Mouse (Mus musculus) lung, postnatal 0 days (tissue): Measurements from ENCODE around the gene Wbp1. TPM values are rescaled to one million over a fixed set of nuclear protein-coding genes. Genes with fewer than 3 reads are reported as not detected.
"Not testable (repeated sequence)": the region's sequence is repeated elsewhere in the genome, so short reads cannot be mapped to it uniquely, and the experiment has no call there.

ENCODE experiments used
- ATAC-seq: fragments of 200-750 bp; cut with Nextera tagmentation; 2 replicates; pipeline ENCODE4 v1.8.0; 2017; ENCODE audit warnings: moderate library complexity
- DNase-seq: peaks from one replicate; pipeline ENCODE4 v3.0.0-alpha.2; 2016; ENCODE audit warnings: low spot score
- H3K27ac ChIP-seq: fragments of 300-500 bp; sonication (generic); 2 replicates; pipeline ENCODE4 v1.5.1; 2014; ENCODE audit warnings: antibody characterized with exemption, mild to moderate bottlenecking, low read length, mixed read lengths
- H3K27me3 ChIP-seq: fragments of 300-500 bp; sonication (generic); replicated peaks from 2 replicates; pipeline ENCODE4 v1.6.1; 2014; ENCODE audit warnings: low read length, mixed read lengths; ENCODE audit not compliant: insufficient read depth
- H3K36me3 ChIP-seq: fragments of 300-500 bp; sonication (generic); 2 replicates; pipeline ENCODE4 v1.6.1; 2014; ENCODE audit warnings: low read length, mixed read lengths; ENCODE audit not compliant: insufficient read depth
- H3K4me1 ChIP-seq: fragments of 300-500 bp; sonication (generic); 2 replicates; pipeline ENCODE4 v1.6.1; 2014; ENCODE audit warnings: antibody characterized with exemption, low read depth, low read length, mixed read lengths; ENCODE audit not compliant: insufficient read depth
- H3K4me2 ChIP-seq: fragments of 300-500 bp; sonication (generic); replicated peaks from 2 replicates; pipeline ENCODE4 v1.6.1; 2014; ENCODE audit warnings: low read depth, mild to moderate bottlenecking, low read length, moderate library complexity, mixed read lengths
- H3K4me3 ChIP-seq: fragments of 300-500 bp; sonication (generic); 2 replicates; pipeline ENCODE4 v1.5.1; 2014; ENCODE audit warnings: low read depth, low read length
- H3K9ac ChIP-seq: fragments of 300-500 bp; sonication (generic); replicated peaks from 2 replicates; pipeline ENCODE4 v1.6.1; 2014; ENCODE audit warnings: low read depth, mild to moderate bottlenecking
- H3K9me3 ChIP-seq: fragments of 300-500 bp; sonication (generic); 2 replicates; pipeline ENCODE4 v1.6.1; 2016; ENCODE audit warnings: low read length, mixed read lengths
- CTCF ChIP-seq: IDR thresholded peaks from 2 replicates; pipeline ENCODE4 v1.5.1; 2016; ENCODE audit warnings: antibody characterized with exemption, mild to moderate bottlenecking
- EP300 ChIP-seq: IDR thresholded peaks from 2 replicates; pipeline ENCODE4 v1.6.1; 2016; ENCODE audit warnings: antibody characterized with exemption, mild to moderate bottlenecking, control low read depth
- WGBS: fragments of 180-500 bp; shearing (Covaris S2); extraction: QIAGEN DNeasy Blood & Tissue Kit; methylation state at CpG from one replicate; pipeline ENCODE4 v1.1.7; 2014; 5-methylcytosine and 5-hydroxymethylcytosine counted together
- polyA plus RNA-seq: library from polyadenylated mRNA; unstranded; fragments of >200 nt; fragmentation: Nextera tagmentation; extraction: Ambion mirVana; gene quantifications from 2 replicates; pipeline ENCODE4 v1.2.1, GENCODE M21; 2015

Wbp1 gene
- polyA plus RNA-seq, 1 experiment from 2014 or later, result 57.9 TPM

DNA sequence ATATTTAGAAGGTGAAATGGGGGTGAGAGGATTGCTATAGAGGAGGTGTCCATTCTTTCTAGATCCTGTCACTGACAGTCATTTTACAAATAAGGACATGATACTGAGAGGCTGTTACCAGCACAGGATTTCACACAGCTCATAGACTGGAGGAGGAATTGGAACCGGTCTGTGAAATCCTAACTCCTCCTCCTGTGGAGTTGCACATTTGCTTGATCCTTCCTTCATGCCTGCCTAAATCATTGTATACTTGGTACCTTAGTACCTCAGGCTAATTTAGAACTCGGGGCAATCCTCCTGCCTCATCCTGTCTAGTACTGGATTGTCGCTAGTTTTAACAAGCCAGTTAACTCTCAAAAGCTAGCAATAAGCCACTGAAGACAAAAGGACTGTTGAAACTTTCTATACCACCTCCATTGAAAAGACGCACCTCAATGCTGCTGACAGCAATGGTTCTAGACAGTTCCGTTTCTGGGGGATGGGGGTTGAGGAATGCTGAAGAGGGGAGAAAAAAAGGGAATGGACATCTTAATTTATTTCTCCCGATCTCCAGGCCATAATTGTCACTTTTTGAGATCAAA is 43.8 kb upstream of the Wbp1 start:
- TF ChIP-seq CTCF, result no peak
- TF ChIP-seq EP300, result no peak
- H3K27me3 ChIP-seq, result 0 out of 2 replicates have a peak, but pooled peaks cover 6% of the 10 kb centered on the region
- 3% methylated on average over 6 of the region's 6 CpGs for WGBS
- peaks cover 12% of the 10 kb centered on the region; the same call in 1 of the 2 replicates for H3K4me1 ChIP-seq
- no peaks in the 10 kb centered on the region for H3K36me3 ChIP-seq
- peak overlapping the region; percentile 66 for H3K27ac ChIP-seq
- no peaks in the 10 kb centered on the region for H3K9me3 ChIP-seq
- peak overlapping the region; percentile 88 for H3K9ac ChIP-seq
- peak overlapping the region; percentile 73 for H3K4me2 ChIP-seq
- ATAC-seq (peak; percentile 18), DNase-seq (peak; percentile 74)
- peak overlapping the region; percentile 80 for H3K4me3 ChIP-seq

DNA sequence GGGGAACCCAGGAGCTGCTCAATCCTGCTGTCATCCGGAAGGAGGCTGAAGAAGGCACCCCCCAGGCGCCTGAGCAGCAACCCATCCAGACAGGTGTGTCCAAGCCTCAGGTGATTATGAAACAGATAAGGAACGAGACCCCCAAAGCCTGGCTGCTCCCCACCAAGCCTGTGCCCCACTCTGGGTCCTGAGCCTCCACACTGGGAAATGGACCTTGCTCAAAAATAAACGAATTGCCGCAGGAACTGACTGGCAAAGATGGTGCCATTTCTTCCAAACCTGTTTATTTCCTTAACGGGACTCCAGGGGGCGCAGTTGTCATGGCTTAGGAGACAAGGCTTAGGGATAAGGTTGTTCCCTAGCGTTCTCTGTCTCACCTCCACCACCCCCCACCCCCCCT is 41.3 kb upstream of the Wbp1 start:
- H3K36me3 ChIP-seq, result no peaks in the 10 kb centered on the region
- peak overlapping the region; percentile 65 for H3K4me2 ChIP-seq
- H3K9ac ChIP-seq, result no peak overlapping the region
- no peaks in the 10 kb centered on the region for H3K9me3 ChIP-seq
- H3K27me3 ChIP-seq, result 0 out of 2 replicates have a peak, but pooled peaks cover 6% of the 10 kb centered on the region
- WGBS, result 2% methylated on average over 8 of the region's 8 CpGs
- H3K4me3 ChIP-seq, result peak overlapping the region; percentile 34
- DNase-seq (peak; percentile 77), ATAC-seq (no peak)
- no peak overlapping the region for H3K27ac ChIP-seq
- peaks cover 12% of the 10 kb centered on the region; the same call in 1 of the 2 replicates for H3K4me1 ChIP-seq
- TF ChIP-seq CTCF, result peak; percentile 86
- TF ChIP-seq EP300, result no peak

DNA sequence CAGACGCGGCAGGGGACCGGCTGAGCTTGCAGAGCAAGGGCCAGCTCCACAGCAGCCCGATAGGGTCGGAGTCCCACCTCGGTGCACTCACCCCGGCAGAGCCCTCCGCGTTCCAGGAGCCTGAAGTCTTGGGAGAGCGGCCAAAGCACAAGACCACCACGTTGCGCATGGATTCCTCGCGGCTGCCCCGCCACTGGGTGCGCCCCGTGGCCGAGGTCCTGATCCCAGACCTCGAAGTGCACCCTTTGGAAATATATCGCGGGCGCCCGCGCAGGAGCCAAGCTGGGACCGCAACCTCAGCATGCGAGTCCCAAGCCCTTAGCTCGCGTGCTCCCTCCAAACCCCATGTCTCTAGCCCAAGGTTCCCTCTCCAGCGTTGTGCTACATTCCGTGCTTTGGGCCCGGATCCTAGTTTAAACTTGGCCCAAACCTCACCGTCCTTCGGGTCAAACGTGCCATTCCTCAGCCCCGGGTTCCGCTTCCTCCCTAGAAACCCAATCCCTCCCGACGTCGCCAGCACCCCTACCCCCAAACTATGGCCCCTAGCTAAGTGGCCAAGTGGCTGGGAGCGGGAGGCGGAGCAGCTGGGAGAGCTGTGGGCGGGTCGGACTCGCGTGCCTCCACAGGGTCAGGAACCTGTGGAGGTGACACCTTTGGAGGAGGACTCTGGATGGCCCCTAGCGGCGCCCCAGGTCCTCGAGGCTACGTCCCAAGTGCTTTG is 40.7 kb upstream of the Wbp1 start:
- no peak for TF ChIP-seq EP300
- TF ChIP-seq CTCF, result no peak
- Histone ChIP-seq H3K9me3 (no peaks in the 10 kb centered on the region), H3K27me3 (0 out of 2 replicates have a peak, but pooled peaks cover 6% of the 10 kb centered on the region), H3K36me3 (no peaks in the 10 kb centered on the region), H3K4me2 (peak overlapping the region; percentile 65), H3K4me1 (peaks cover 11% of the 10 kb centered on the region; the same call in 1 of the 2 replicates), H3K27ac (no peak overlapping the region), H3K4me3 (peak overlapping the region; percentile 34), H3K9ac (0 out of 2 replicates have a peak overlapping the region, but pooled peaks have one; percentile 10)
- DNase-seq (peak; percentile 54), ATAC-seq (0 out of 2 replicates have a peak, but pooled peaks have one; percentile 11)
- 1% methylated on average over 49 of the region's 49 CpGs for WGBS

DNA sequence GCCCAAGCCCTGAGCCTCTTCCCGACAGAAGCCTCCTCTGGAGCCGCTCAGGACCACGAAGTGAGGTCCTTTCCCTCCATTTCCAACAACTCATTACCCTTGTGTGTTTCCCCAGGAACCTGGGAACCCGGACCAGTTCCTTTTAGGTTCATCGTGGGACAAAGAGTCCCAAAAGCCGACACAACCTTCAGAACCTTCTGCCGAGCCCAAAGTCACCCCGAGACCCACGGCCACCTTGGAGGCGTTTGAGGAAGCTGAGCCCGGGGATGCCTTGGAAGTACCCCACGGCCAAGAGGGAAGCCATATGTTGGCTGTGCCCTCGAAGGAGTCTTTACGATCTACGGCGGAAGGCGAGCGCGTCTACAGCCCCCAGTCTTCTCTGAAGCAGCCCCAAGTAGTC is 40.1 kb upstream of the Wbp1 start:
- H3K9ac ChIP-seq, result no peak overlapping the region
- H3K4me1 ChIP-seq, result peaks cover 7% of the 10 kb centered on the region; the same call in 1 of the 2 replicates
- 6% methylated on average over 19 of the region's 19 CpGs for WGBS
- ATAC-seq, result no peak
- TF ChIP-seq CTCF (no peak), EP300 (no peak)
- H3K36me3 ChIP-seq, result no peaks in the 10 kb centered on the region
- DNase-seq, result no peak
- no peak overlapping the region for H3K4me3 ChIP-seq
- no peaks in the 10 kb centered on the region for H3K9me3 ChIP-seq
- no peak overlapping the region for H3K27ac ChIP-seq
- peak overlapping the region; percentile 65 for H3K4me2 ChIP-seq
- 0 out of 2 replicates have a peak, but pooled peaks cover 6% of the 10 kb centered on the region for H3K27me3 ChIP-seq

DNA sequence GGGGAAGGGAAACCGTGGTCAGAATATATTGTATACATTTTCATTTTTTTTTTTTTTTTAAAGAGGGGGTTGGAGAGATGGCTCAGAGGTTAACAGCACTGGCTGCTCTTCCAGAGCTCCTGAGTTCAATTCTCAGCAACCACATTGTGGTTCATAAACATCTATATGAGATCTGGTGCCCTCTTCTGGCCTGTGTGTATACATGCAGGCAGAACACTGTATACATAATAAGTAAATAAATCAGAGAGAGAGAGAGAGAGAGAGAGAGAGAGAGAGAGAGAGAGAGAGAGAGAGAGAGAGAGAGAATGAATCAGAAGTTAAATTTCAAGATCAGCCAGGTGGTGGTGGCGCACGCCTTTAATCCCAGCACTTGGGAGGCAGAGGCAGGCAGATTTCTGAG is 38.1 kb upstream of the Wbp1 start:
- ATAC-seq, result peak; percentile 40
- peak; percentile 75 for TF ChIP-seq CTCF
- WGBS, result 33% methylated on average over 3 of the region's 3 CpGs
- peak; percentile 82 for DNase-seq
- H3K9ac ChIP-seq, H3K27me3 ChIP-seq, H3K4me3 ChIP-seq, H3K4me2 ChIP-seq, H3K36me3 ChIP-seq, H3K27ac ChIP-seq, H3K4me1 ChIP-seq, H3K9me3 ChIP-seq: not testable (repeated sequence)

DNA sequence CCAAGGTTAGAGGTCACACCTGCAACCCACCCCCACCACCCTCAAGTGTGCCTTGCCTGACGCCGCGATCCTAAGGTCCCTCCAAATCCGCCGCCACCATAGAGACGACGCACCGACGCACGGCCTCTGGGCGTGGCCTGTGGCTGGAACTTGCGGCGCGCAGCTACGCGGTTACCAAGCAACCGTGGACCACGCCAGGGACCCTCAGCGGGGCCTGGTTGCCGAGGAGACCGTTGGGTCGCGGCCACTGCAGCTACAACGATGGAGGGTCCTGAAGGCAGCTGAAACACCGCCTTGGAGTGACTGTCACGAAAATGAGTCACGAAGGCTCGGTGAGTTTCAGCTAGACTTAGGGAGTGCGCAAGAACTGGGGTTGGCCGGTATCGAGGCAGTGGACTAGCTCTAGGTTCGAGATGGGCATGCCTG is 34.9 kb upstream of the Wbp1 start, which contains the start of the genes Wdr54 and 1700003E16Rik:
Wdr54 (minus strand) TSS at position 139 of the 426 bp plus-strand sequence.
1700003E16Rik (plus strand) TSS at position 146 of the 426 bp plus-strand sequence.
- TF ChIP-seq CTCF, result no peak
- TF ChIP-seq EP300, result no peak
- 1% methylated on average over 32 of the region's 32 CpGs for WGBS
- peak; percentile 71 for ATAC-seq
- Histone ChIP-seq H3K27me3 (0 out of 2 replicates have a peak, but pooled peaks cover 1% of the 10 kb centered on the region), H3K4me1 (0 out of 2 replicates have a peak, but pooled peaks cover 2% of the 10 kb centered on the region), H3K36me3 (no peaks in the 10 kb centered on the region), H3K9ac (no peak within 1 kb of the TSS; the same call in 1 of the 2 replicates), H3K9me3 (no peaks in the 10 kb centered on the region), H3K4me2 (peak within 1 kb of the TSS; percentile 72), H3K27ac (no peak within 1 kb of the TSS), H3K4me3 (peak within 1 kb of the TSS; percentile 37)
- peak; percentile 40 for DNase-seq
